Mouse (Mus musculus): Measurements from ENCODE around the gene Tma16. TPM values are rescaled to one million over a fixed set of nuclear protein-coding genes. Genes with fewer than 3 reads are reported as not detected.

The Tma16 gene
- polyA plus RNA-seq (2012; rRNA removed): 13.0 and 15.5 TPM in 2 replicates

DNA sequence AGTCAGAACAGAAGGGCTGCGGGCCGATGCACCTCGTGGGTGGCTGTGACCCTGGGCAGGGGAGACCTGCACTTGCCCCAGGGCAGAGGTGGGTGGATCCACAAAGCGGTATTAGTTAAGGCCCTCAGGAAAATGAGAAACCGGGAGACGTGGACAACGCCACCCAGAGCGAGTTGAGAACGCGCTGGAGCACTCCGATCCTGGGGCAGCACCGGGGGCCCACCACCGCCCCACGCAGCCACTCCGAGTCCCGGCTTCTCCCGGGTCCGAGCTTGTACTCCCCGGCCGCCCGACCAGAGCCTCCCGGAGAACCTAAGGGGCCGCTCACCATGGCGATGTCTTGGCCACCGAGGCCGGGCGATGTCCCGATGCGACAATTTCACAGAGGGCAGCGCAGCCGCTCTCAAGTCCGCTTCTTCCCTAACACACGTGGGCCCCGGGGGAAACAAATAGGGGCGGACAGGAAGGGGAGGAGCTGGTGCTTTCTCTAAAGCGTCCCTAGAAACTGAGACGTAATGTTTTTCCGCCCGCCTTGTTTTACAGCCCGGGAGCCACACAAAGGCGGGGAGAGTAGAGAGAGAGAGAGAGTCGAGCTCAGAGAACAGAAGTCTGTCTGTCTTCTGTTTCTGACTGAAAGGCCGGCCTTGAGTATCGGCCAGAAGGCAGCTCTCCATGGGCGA is at the start of gene Tma16:
Tma16 (minus strand) TSS at position 447 of the 680 bp plus-strand sequence.

DNA sequence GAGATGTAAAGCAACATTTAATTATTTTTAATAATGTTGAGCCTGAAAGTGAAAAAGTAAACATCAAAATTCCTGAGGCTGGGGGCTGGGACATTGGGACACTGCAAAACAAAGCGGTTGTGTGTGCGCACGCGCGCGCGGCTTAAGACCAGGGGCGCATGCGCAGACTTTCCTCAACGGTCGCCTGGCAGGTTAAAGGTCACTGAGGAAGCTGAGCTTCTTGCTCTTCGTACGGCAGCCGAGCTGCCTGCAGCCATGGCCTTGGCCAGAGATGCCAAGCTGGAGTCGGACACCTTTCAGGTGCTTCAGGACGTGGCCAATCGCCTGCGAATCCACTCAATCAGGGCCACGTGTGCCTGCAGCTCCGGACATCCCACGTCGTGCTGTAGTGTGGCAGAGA is 25.2 kb upstream of the Tma16 start, which contains the start of gene Tktl2:
Tktl2 (plus strand) TSS at position 220 of the 400 bp plus-strand sequence.

Other genes starting within 250 kb of the Tma16 start
- gene Tktl2, start 25.2 kb upstream of the Tma16 start, polyA plus RNA-seq (2012; rRNA removed): not detected in 2 replicates
- gene Npy5r, start 201.6 kb upstream of the Tma16 start, polyA plus RNA-seq (2012; rRNA removed): 0.04 and 0.09 TPM in 2 replicates
- gene Npy1r, start 210.7 kb upstream of the Tma16 start, polyA plus RNA-seq (2012; rRNA removed): 0.80 and 1.3 TPM in 2 replicates

Measured in central nervous system, embryonic 11.5 days (tissue).